Mouse (Mus musculus) bone marrow, adult 2 months (tissue): ENCODE measurements around the gene Supt4a. TPM values are rescaled to one million over a fixed set of nuclear protein-coding genes. Genes with fewer than 3 reads are reported as not detected.

Experiments
- H3K27ac ChIP-seq: fragments of 200-500 bp; 2 replicates; pipeline ENCODE4 v1.5.1; 2012; ENCODE audit warnings: low read depth, mild to moderate bottlenecking, control low read depth, inconsistent platforms, low read length; ENCODE audit not compliant: control insufficient read depth, poor library complexity, insufficient read depth
- H3K4me1 ChIP-seq: fragments of 200-500 bp; 2 replicates; pipeline ENCODE4 v1.6.1; 2011; ENCODE audit warnings: low read length; ENCODE audit not compliant: control insufficient read depth, insufficient read depth
- H3K4me3 ChIP-seq: fragments of 200-500 bp; replicated peaks from 2 replicates; pipeline ENCODE3; 2011; ENCODE audit warnings: mild to moderate bottlenecking, low read depth, low read length, control low read depth; ENCODE audit not compliant: control insufficient read depth
- CTCF ChIP-seq: fragments of 200-500 bp; IDR thresholded peaks from 2 replicates; pipeline ENCODE4 v1.5.1; 2011; ENCODE audit warnings: low read length, control low read depth; ENCODE audit not compliant: control insufficient read depth, insufficient read depth
- POLR2A ChIP-seq: fragments of 200-500 bp; IDR thresholded peaks from 2 replicates; pipeline ENCODE4 v1.6.1; 2011; ENCODE audit warnings: low read depth, mild to moderate bottlenecking, control low read depth, low read length, borderline replicate concordance; ENCODE audit not compliant: control insufficient read depth
- WGBS: fragments of 180-500 bp; shearing (Covaris S2); methylation state at CpG from one replicate; pipeline ENCODE4 v1.1.7; 2018; 5-methylcytosine and 5-hydroxymethylcytosine counted together
- polyA plus RNA-seq: library from polyadenylated mRNA; stranded (reverse); fragments of >200 nt; gene quantifications from 2 replicates; pipeline ENCODE4 v1.2.4, GENCODE M21; 2011; ENCODE audit warnings: low replicate concordance; ENCODE audit not compliant: missing spikeins, insufficient read depth, insufficient read length

The Supt4a gene
- polyA plus RNA-seq, 1 experiment, result 127 TPM

- H3K4me3 ChIP-seq, result peak overlapping the region; percentile 25
- WGBS, result 4% methylated on average over 3 of the region's 3 CpGs
These were observed 13.2 kb downstream of the Supt4a start for GRCm38 (mm10) chr11:87750521-87750920.

GRCm38 (mm10) chr11:87751031-87751430 is 13.7 kb downstream of the Supt4a start:
- H3K4me3 ChIP-seq, result peak overlapping the region; percentile 62
- no peak for TF ChIP-seq POLR2A
- TF ChIP-seq CTCF, result no peak
- H3K27ac ChIP-seq, result peak overlapping the region; percentile 98
- H3K4me1 ChIP-seq, result peaks cover 18% of the 10 kb centered on the region
- 15% methylated on average over 8 of the region's 8 CpGs for WGBS

More at GRCm38 (mm10) chr11:87750521-87750920, 13.2 kb downstream of the Supt4a start:
- TF ChIP-seq CTCF (no peak), POLR2A (no peak)
- Histone ChIP-seq H3K27ac (peak overlapping the region; percentile 98), H3K4me1 (peaks cover 21% of the 10 kb centered on the region)

GRCm38 (mm10) chr11:87751491-87751966 is 14.2 kb downstream of the Supt4a start:
- peaks cover 16% of the 10 kb centered on the region for H3K4me1 ChIP-seq
- WGBS, result 2% methylated on average over 4 of the region's 4 CpGs
- H3K4me3 ChIP-seq, result peak overlapping the region; percentile 62
- TF ChIP-seq POLR2A (peak; percentile 50), CTCF (no peak)
- peak overlapping the region; percentile 98 for H3K27ac ChIP-seq

GRCm38 (mm10) chr11:87752307-87752706 is 15.0 kb downstream of the Supt4a start:
- H3K27ac ChIP-seq, result peak overlapping the region; percentile 98
- H3K4me3 ChIP-seq, result no peak overlapping the region
- TF ChIP-seq CTCF (no peak), POLR2A (no peak)
- peaks cover 15% of the 10 kb centered on the region for H3K4me1 ChIP-seq
- WGBS, result 48% methylated on average over 1 of the region's 1 CpGs

- no peak for TF ChIP-seq POLR2A
- TF ChIP-seq CTCF, result no peak
- WGBS, result 26% methylated on average over 8 of the region's 8 CpGs
- Histone ChIP-seq H3K4me1 (peaks cover 9% of the 10 kb centered on the region; the same call in 1 of the 2 replicates), H3K4me3 (no peak overlapping the region), H3K27ac (peak overlapping the region; percentile 96)
These were observed 15.9 kb downstream of the Supt4a start for GRCm38 (mm10) chr11:87753255-87753654.

- WGBS, result 15% methylated on average over 5 of the region's 5 CpGs
- peaks cover 9% of the 10 kb centered on the region; the same call in 1 of the 2 replicates for H3K4me1 ChIP-seq
- H3K4me3 ChIP-seq, result peak overlapping the region; percentile 26
- peak overlapping the region; percentile 96 for H3K27ac ChIP-seq
- TF ChIP-seq CTCF, result no peak
- TF ChIP-seq POLR2A, result no peak
These were observed 16.6 kb downstream of the Supt4a start for GRCm38 (mm10) chr11:87753891-87754501.

- WGBS, result 4% methylated on average over 5 of the region's 5 CpGs
- H3K4me1 ChIP-seq, result peaks cover 9% of the 10 kb centered on the region; the same call in 1 of the 2 replicates
These were observed 17.3 kb downstream of the Supt4a start for GRCm38 (mm10) chr11:87754603-87755002.

GRCm38 (mm10) chr11:87755360-87756017 is 18.1 kb downstream of the Supt4a start:
- Histone ChIP-seq H3K4me1 (peaks cover 9% of the 10 kb centered on the region; the same call in 1 of the 2 replicates), H3K4me3 (peak overlapping the region; percentile 76)

More at GRCm38 (mm10) chr11:87754603-87755002, 17.3 kb downstream of the Supt4a start:
- no peak for TF ChIP-seq CTCF
- TF ChIP-seq POLR2A, result no peak
- H3K4me3 ChIP-seq, result peak overlapping the region; percentile 64
- peak overlapping the region; percentile 96 for H3K27ac ChIP-seq

More at GRCm38 (mm10) chr11:87755360-87756017, 18.1 kb downstream of the Supt4a start:
- under 1% methylated on average over 17 of the region's 17 CpGs for WGBS
- peak overlapping the region; percentile 99 for H3K27ac ChIP-seq
- TF ChIP-seq CTCF (no peak), POLR2A (peak; percentile 97)
